Mouse (Mus musculus) ES-E14 (cell line): ENCODE data around the gene Klc2. TPM values are rescaled to one million over a fixed set of nuclear protein-coding genes. Genes with fewer than 3 reads are reported as not detected.
A peak's percentile ranks its signal among the peaks of the same experiment; 100 is the strongest.

Source experiments
- DNase-seq: peaks from one replicate; pipeline ENCODE4 v3.0.0-alpha.2; 2013; ENCODE audit warnings: low read depth, low spot score
- H3K27ac ChIP-seq: 2 replicates; pipeline ENCODE4 v1.5.1; 2012; ENCODE audit warnings: low read depth, mild to moderate bottlenecking, low read length, moderate library complexity, mixed read lengths; ENCODE audit not compliant: poor library complexity, insufficient read depth, severe bottlenecking
- H3K36me3 ChIP-seq: 2 replicates; pipeline ENCODE4 v1.6.1; 2012; ENCODE audit warnings: mild to moderate bottlenecking, low read length, moderate library complexity, mixed read lengths; ENCODE audit not compliant: control insufficient read depth, poor library complexity, insufficient read depth, severe bottlenecking
- H3K4me1 ChIP-seq, 2 experiments: fragments of 150-350 bp in 1 of 2; sonication (generic) in 1 of 2; 2 replicates each; pipeline ENCODE4 v1.6.1; 2012; ENCODE audit warnings: low read length in 2 of 2, mild to moderate bottlenecking in 1 of 2, mixed read lengths in 1 of 2; ENCODE audit not compliant: control insufficient read depth in 2 of 2, insufficient read depth in 2 of 2, poor library complexity in 1 of 2
- H3K4me3 ChIP-seq, 2 experiments: fragments of 150-350 bp in 1 of 2; sonication (generic) in 1 of 2; 2 replicates each; pipeline ENCODE4 v1.5.1; 2012; ENCODE audit warnings: low read length in 2 of 2, low read depth in 1 of 2, mild to moderate bottlenecking in 1 of 2, mixed read lengths in 1 of 2; ENCODE audit not compliant: insufficient read depth in 1 of 2, poor library complexity in 1 of 2, severe bottlenecking in 1 of 2
- H3K9ac ChIP-seq: 2 replicates; pipeline ENCODE4 v1.6.1; 2012; ENCODE audit warnings: low read depth, mild to moderate bottlenecking, low read length, mixed read lengths; ENCODE audit not compliant: poor library complexity, insufficient read depth, severe bottlenecking
- H3K9me3 ChIP-seq: fragments of 150-350 bp; sonication (generic); 2 replicates; pipeline ENCODE4 v1.6.1; 2012; ENCODE audit warnings: low read depth, mild to moderate bottlenecking, low read length; ENCODE audit not compliant: control insufficient read depth, insufficient read depth
- CHD2 ChIP-seq: IDR thresholded peaks from 2 replicates; pipeline ENCODE4 v1.6.1; 2014; ENCODE audit warnings: mild to moderate bottlenecking, low read depth, low read length, inconsistent platforms
- HCFC1 ChIP-seq: IDR thresholded peaks from 2 replicates; pipeline ENCODE4 v1.6.1; 2012; ENCODE audit warnings: low read length, inconsistent platforms, borderline replicate concordance; ENCODE audit not compliant: insufficient read depth
- MAFK ChIP-seq: IDR thresholded peaks from 2 replicates; pipeline ENCODE4 v1.6.1; 2014; ENCODE audit warnings: mild to moderate bottlenecking, low read depth, low read length, inconsistent platforms; ENCODE audit not compliant: insufficient read depth
- ZC3H11A ChIP-seq: IDR thresholded peaks from 2 replicates; pipeline ENCODE4 v1.6.1; 2012; ENCODE audit warnings: low read depth, mild to moderate bottlenecking, inconsistent platforms, low read length, borderline replicate concordance
- ZNF384 ChIP-seq: IDR thresholded peaks from 2 replicates; pipeline ENCODE4 v1.6.1; 2012; ENCODE audit warnings: low read depth, low read length, inconsistent platforms
- in situ Hi-C, 2 experiments: fragments of 600-800 bp; cut with MboI; formaldehyde crosslinking; loops; one replicate each; pipeline ENCODE4 v1.15.1; 2025; ENCODE audit warnings: low sequenced_read_pairs in 2 of 2, inconsistent platforms in 1 of 2; ENCODE audit not compliant: unreplicated experiment in 2 of 2
- total RNA-seq: library from RNA; depleted of rRNA; stranded (reverse); fragments of 300-350 nt; gene quantifications from 2 replicates; pipeline ENCODE4 v1.2.3, GENCODE M21; 2012

The Klc2 gene
- total RNA-seq, 1 experiment, result 14.7 TPM

GRCm38 (mm10) chr19:5071077-5071476 lies 47.3 kb downstream of the Klc2 start:
- no peak for DNase-seq
- H3K9me3 ChIP-seq, result no peaks in the 10 kb centered on the region
- no peak for TF ChIP-seq ZNF384
- TF ChIP-seq CHD2, result no peak
- TF ChIP-seq MAFK, result no peak
- no peak for TF ChIP-seq HCFC1
- no peak for TF ChIP-seq ZC3H11A
- H3K4me1 ChIP-seq, result peaks cover 7 to 25% of the 10 kb centered on the region in 2 experiments; a peak in 3 of 4 replicates
- H3K4me3 ChIP-seq, result peak overlapping the region; percentile 48 to 68
- in situ Hi-C loops, result no loop called here
- H3K9ac ChIP-seq, result peak overlapping the region; percentile 59; the same call in 1 of the 2 replicates
- peak overlapping the region; percentile 48; the same call in 1 of the 2 replicates for H3K27ac ChIP-seq
- no peaks in the 10 kb centered on the region for H3K36me3 ChIP-seq

DNA sequence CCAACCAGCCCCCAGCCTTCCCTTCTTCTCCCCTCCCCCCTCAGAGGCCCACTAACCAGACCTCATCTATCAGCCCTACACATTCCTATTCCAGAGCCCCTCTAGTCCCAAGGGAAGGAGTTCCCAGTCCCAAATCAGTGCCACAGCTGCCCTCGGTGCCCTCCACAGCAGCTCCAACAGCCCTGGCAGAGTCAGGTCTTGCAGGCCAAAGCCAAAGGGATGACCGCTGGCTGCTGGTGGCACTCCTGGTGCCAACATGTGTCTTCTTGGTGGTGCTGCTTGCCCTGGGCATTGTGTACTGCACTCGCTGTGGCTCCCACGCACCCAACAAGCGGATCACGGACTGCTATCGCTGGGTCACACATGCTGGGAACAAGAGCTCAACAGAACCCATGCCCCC lies 48.4 kb downstream of the Klc2 start:
- H3K36me3 ChIP-seq, result no peaks in the 10 kb centered on the region
- peaks cover 7 to 25% of the 10 kb centered on the region in 2 experiments; a peak in 3 of 4 replicates for H3K4me1 ChIP-seq
- in situ Hi-C loops, result no loop called here
- no peak overlapping the region for H3K9ac ChIP-seq
- no peak for TF ChIP-seq HCFC1
- TF ChIP-seq ZNF384, result no peak
- no peak for TF ChIP-seq MAFK
- no peak for TF ChIP-seq ZC3H11A
- TF ChIP-seq CHD2, result no peak
- DNase-seq, result no peak
- H3K9me3 ChIP-seq, result no peaks in the 10 kb centered on the region
- no peak overlapping the region for H3K27ac ChIP-seq
- H3K4me3 ChIP-seq, result no peak overlapping the region

- Histone ChIP-seq H3K4me3 (no peak overlapping the region), H3K9ac (no peak overlapping the region), H3K36me3 (no peaks in the 10 kb centered on the region), H3K4me1 (peaks cover 7 to 25% of the 10 kb centered on the region in 2 experiments; a peak in 3 of 4 replicates), H3K9me3 (no peaks in the 10 kb centered on the region), H3K27ac (no peak overlapping the region)
- DNase-seq, result no peak
- TF ChIP-seq ZNF384 (no peak), CHD2 (no peak), MAFK (no peak), ZC3H11A (no peak), HCFC1 (no peak)
- in situ Hi-C loops, result no loop called here
Observed at GRCm38 (mm10) chr19:5069486-5069885, 48.9 kb downstream of the Klc2 start.

DNA sequence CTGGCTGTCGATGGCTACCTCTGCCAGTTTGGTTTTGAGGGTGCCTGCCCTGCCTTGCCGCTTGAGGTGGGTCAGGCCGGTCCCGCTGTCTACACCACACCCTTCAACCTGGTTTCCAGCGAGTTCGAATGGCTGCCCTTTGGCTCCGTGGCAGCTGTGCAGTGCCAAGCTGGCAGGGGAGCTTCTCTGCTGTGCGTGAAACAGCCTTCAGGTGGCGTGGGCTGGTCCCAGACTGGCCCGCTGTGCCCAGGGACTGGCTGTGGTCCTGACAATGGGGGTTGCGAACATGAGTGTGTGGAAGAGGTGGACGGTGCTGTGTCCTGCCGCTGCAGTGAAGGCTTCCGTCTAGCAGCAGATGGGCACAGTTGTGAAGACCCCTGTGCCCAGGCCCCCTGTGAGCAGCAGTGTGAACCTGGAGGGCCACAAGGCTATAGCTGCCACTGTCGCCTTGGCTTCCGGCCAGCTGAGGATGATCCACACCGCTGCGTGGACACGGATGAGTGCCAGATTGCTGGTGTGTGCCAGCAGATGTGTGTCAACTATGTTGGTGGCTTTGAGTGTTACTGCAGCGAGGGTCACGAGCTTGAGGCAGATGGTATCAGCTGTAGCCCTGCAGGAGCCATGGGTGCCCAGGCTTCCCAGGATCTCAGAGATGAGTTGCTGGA lies 49.7 kb downstream of the Klc2 start:
- H3K36me3 ChIP-seq, result no peaks in the 10 kb centered on the region
- no peaks in the 10 kb centered on the region for H3K9me3 ChIP-seq
- no peak overlapping the region for H3K27ac ChIP-seq
- in situ Hi-C loops, result no loop called here
- DNase-seq, result no peak
- peaks cover 7 to 25% of the 10 kb centered on the region in 2 experiments; a peak in 3 of 4 replicates for H3K4me1 ChIP-seq
- H3K9ac ChIP-seq, result peak overlapping the region; percentile 38; the same call in 1 of the 2 replicates
- H3K4me3 ChIP-seq, result peak overlapping the region; percentile 60 to 61; a peak in 3 of 4 replicates
- no peak for TF ChIP-seq CHD2
- TF ChIP-seq HCFC1, result no peak
- TF ChIP-seq ZNF384, result no peak
- no peak for TF ChIP-seq MAFK
- TF ChIP-seq ZC3H11A, result no peak
